In the genomic region with DNA sequence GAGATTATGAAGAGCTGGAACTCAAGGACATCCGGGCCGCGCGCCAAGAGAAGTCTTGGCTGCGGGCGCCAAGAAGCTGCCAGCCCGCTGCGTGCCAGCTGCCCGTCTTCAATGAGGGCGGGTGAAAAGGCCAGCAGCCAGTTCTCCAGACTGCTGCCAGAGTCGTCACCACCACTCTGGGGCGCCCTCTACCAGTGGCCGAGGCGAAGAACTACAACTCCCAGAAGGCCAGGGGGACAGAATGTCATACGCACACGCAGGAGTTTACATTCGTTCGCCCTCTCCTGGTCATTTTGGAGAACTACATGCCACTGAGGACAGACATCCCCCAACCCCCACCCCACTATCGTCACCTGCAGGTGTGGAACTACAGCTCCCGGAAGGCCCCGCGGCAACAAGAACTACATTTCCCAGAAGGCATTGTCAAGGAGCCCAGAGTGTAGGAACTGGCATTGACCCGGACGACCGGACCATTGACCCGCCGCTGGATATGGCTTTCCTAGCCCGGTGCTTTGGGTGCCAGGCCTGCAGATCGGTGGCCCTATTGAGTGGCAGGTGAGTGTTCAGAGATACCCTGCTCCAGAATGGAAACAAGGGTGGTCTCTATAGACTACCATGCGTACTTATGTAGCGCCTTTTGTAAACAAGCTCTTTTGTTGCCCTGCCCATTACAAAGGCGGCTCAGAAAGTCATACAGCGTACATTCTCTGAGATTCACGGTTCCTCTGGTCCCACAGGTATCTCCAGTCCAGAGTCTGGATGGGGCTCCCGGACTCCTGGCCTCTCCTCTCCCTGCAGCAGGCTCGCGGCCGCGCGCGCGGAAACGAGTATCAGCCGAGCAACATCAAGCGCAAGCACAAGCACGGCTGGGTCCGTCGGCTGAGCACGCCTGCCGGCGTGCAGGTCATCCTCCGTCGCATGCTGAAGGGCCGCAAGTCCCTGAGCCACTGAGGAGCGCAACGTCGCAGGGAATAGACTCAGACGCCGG, we compare ENCODE assay signal across 8 mouse cellular contexts. TPM values are rescaled to one million over a fixed set of nuclear protein-coding genes. Genes with fewer than 3 reads are reported as not detected.
DNase-seq lines count a peak whose midpoint lies in the region; ATAC-seq and TF ChIP-seq lines count a peak whose summit lies in the region.

A gene (plus strand): TSS at position 447 of the 988 bp plus-strand sequence.

- peak; percentile 65 for ATAC-seq in cerebellum, adult (ENCODE audit: insufficient number of reproducible peaks, low FRiP score, low TSS enrichment)
- peak; percentile 71 for ATAC-seq in forebrain, embryonic 13.5 days
- ATAC-seq in liver, postnatal 0 days: peak; percentile 86
- ATAC-seq in neural tube, embryonic 14.5 days (ENCODE audit: low read depth): peak; percentile 70

- no peaks in the 10 kb centered on the region for H3K9me3 ChIP-seq in ES-Bruce4 (replicated peaks; ENCODE audit: control insufficient read depth, insufficient read depth, low read length, poor library complexity, severe bottlenecking)
- H3K9me3 ChIP-seq in forebrain, embryonic 13.5 days (replicated peaks): no peaks in the 10 kb centered on the region
- no peaks in the 10 kb centered on the region for H3K9me3 ChIP-seq in liver, postnatal 0 days (ENCODE audit: low read length)
- H3K9me3 ChIP-seq in neural tube, embryonic 14.5 days (ENCODE audit: control insufficient read depth, low read length): no peaks in the 10 kb centered on the region

- peaks cover 2% of the 10 kb centered on the region for H3K4me1 ChIP-seq in ES-Bruce4 (ENCODE audit: control insufficient read depth, insufficient read depth, low read length)
- H3K4me1 ChIP-seq in forebrain, embryonic 13.5 days: peaks cover 46% of the 10 kb centered on the region
- peaks cover 30% of the 10 kb centered on the region for H3K4me1 ChIP-seq in liver, postnatal 0 days (ENCODE audit: insufficient read depth)
- peaks cover 30% of the 10 kb centered on the region for H3K4me1 ChIP-seq in neural tube, embryonic 14.5 days (ENCODE audit: control insufficient read depth, insufficient read depth, low read length)

- peak; percentile 99 for DNase-seq in heart, postnatal 10 days
- DNase-seq in large intestine, adult 2 months (ENCODE audit: low read depth, low spot score): peak; percentile 99
- peak; percentile 98 for DNase-seq in liver, postnatal 0 days
- peak; percentile 96 for DNase-seq in testis, postnatal 10 days (ENCODE audit: low spot score)

- peaks cover 3% of the 10 kb centered on the region; the same call in 1 of the 2 replicates for H3K36me3 ChIP-seq in ES-Bruce4 (ENCODE audit: control insufficient read depth, insufficient read depth, low read length, poor library complexity, severe bottlenecking)
- peaks cover 17% of the 10 kb centered on the region for H3K36me3 ChIP-seq in forebrain, embryonic 13.5 days (ENCODE audit: poor library complexity, severe bottlenecking)
- H3K36me3 ChIP-seq in liver, postnatal 0 days (replicated peaks; ENCODE audit: insufficient read depth, low read length): 0 out of 2 replicates have a peak, but pooled peaks cover 3% of the 10 kb centered on the region
- H3K36me3 ChIP-seq in neural tube, embryonic 14.5 days (ENCODE audit: control insufficient read depth, insufficient read depth, low read length): peaks cover 9% of the 10 kb centered on the region; the same call in 1 of the 2 replicates

- peak within 1 kb of the TSS; percentile 3; the same call in 1 of the 2 replicates for H3K27ac ChIP-seq in ES-Bruce4 (ENCODE audit: insufficient read depth, low read length)
- peak within 1 kb of the TSS; percentile 90 for H3K27ac ChIP-seq in forebrain, embryonic 13.5 days
- peak within 1 kb of the TSS; percentile 66 for H3K27ac ChIP-seq in liver, postnatal 0 days (ENCODE audit: low read depth)
- peak within 1 kb of the TSS; percentile 75 for H3K27ac ChIP-seq in neural tube, embryonic 14.5 days (ENCODE audit: low read depth, low read length)

- H3K4me2 ChIP-seq in forebrain, embryonic 13.5 days: peak within 1 kb of the TSS; percentile 94
- H3K4me2 ChIP-seq in liver, postnatal 0 days (ENCODE audit: low read depth, low read length): peak within 1 kb of the TSS; percentile 99
- peak within 1 kb of the TSS; percentile 71 for H3K4me2 ChIP-seq in neural tube, embryonic 14.5 days (ENCODE audit: low read depth, low read length)

- WGBS in forebrain, embryonic 13.5 days: under 1% methylated on average over 59 of the region's 59 CpGs
- under 1% methylated on average over 59 of the region's 59 CpGs for WGBS in large intestine, adult 2 months
- under 1% methylated on average over 59 of the region's 59 CpGs for WGBS in liver, postnatal 0 days (ENCODE audit: insufficient replicate concordance)
- under 1% methylated on average over 59 of the region's 59 CpGs for WGBS in neural tube, embryonic 14.5 days

- intact Hi-C loops in heart, postnatal 10 days (cut with DNase I): no loop called here

- TF ChIP-seq EP300 in ES-Bruce4 (IDR thresholded peaks at IDR 0.05; ENCODE audit: insufficient read depth, low read depth, low read length): no peak
- peak; percentile 71 for TF ChIP-seq EP300 in liver, postnatal 0 days (IDR thresholded peaks at IDR 0.05; ENCODE audit: low read depth)

- H3K9ac ChIP-seq in ES-Bruce4 (ENCODE audit: low read depth, poor library complexity, severe bottlenecking): peak within 1 kb of the TSS; percentile 84
- peak within 1 kb of the TSS; percentile 91 for H3K9ac ChIP-seq in forebrain, embryonic 13.5 days
- peak within 1 kb of the TSS; percentile 68 for H3K9ac ChIP-seq in liver, postnatal 0 days (replicated peaks)
- peak within 1 kb of the TSS; percentile 82 for H3K9ac ChIP-seq in neural tube, embryonic 14.5 days (replicated peaks; ENCODE audit: low read depth, low read length)

- H3K27me3 ChIP-seq in ES-Bruce4 (ENCODE audit: control insufficient read depth, insufficient read depth, low read length, poor library complexity, severe bottlenecking): 0 out of 2 replicates have a peak, but pooled peaks cover 2% of the 10 kb centered on the region
- no peaks in the 10 kb centered on the region for H3K27me3 ChIP-seq in forebrain, embryonic 13.5 days
- no peaks in the 10 kb centered on the region for H3K27me3 ChIP-seq in liver, postnatal 0 days (ENCODE audit: insufficient read depth, low read length)
- no peaks in the 10 kb centered on the region for H3K27me3 ChIP-seq in neural tube, embryonic 14.5 days (ENCODE audit: control insufficient read depth, insufficient read depth, low read length)

- peak; percentile 94 for TF ChIP-seq CTCF in ES-Bruce4 (IDR thresholded peaks at IDR 0.05; ENCODE audit: low read depth, low read length)
- peak; percentile 100 for TF ChIP-seq CTCF in liver, postnatal 0 days (IDR thresholded peaks at IDR 0.05; ENCODE audit: low read depth)

- TF ChIP-seq POLR2A in ES-Bruce4 (IDR thresholded peaks at IDR 0.05; ENCODE audit: insufficient read depth, low read length): peak; percentile 64

- peak within 1 kb of the TSS; percentile 91 for H3K4me3 ChIP-seq in ES-Bruce4 (ENCODE audit: low read depth, low read length)
- H3K4me3 ChIP-seq in forebrain, embryonic 13.5 days: peak within 1 kb of the TSS; percentile 95
- peak within 1 kb of the TSS; percentile 73 for H3K4me3 ChIP-seq in liver, postnatal 0 days (ENCODE audit: low read depth, low read length)
- H3K4me3 ChIP-seq in neural tube, embryonic 14.5 days (ENCODE audit: low read depth, low read length): peak within 1 kb of the TSS; percentile 96

RNA-seq across cellular contexts. Expression of the gene that starts here (rescaled TPM):
- 68.1 and 77.0 TPM in 2 replicates for polyA plus RNA-seq in ES-Bruce4 (2011; ENCODE audit: insufficient read depth, insufficient read length, low read depth, missing spikeins)
- 212 and 245 TPM in 2 replicates for polyA plus RNA-seq in forebrain, embryonic 13.5 days (2015; fragmentation: Nextera tagmentation; extraction: Ambion mirVana)
- total RNA-seq in heart, postnatal 10 days (2021): 100 to 1,000 TPM; 103 to 116 TPM
- polyA plus RNA-seq in large intestine, adult 2 months (2012; rRNA removed): 94.1 and 124 TPM in 2 replicates
- polyA plus RNA-seq in liver, postnatal 0 days (2015; fragmentation: Nextera tagmentation; extraction: Ambion mirVana): 119 and 120 TPM in 2 replicates
- polyA plus RNA-seq in neural tube, embryonic 14.5 days (2014; fragmentation: Nextera tagmentation; extraction: Ambion mirVana): 186 and 189 TPM in 2 replicates

Comparison
In these comparisons a context has a peak if more than half of its experiments do, and no peak if none do; other contexts are left out.
1. Peak in every context shown above with its lines: DNase-seq, ATAC-seq, H3K4me3 ChIP-seq and H3K27ac ChIP-seq.
2. H3K27ac ChIP-seq: peak in every context shown above with its lines; median percentile 90 in forebrain, embryonic 13.5 days; 75 in neural tube, embryonic 14.5 days; 66 in liver, postnatal 0 days; 3 in ES-Bruce4.